Mouse (Mus musculus) adrenal gland, postnatal 25 days (tissue): Measurements from ENCODE around the gene Arl2. TPM values are rescaled to one million over a fixed set of nuclear protein-coding genes. Genes with fewer than 3 reads are reported as not detected.

Source experiments
- DNase-seq: peaks from one replicate; pipeline ENCODE4 v3.0.0; 2021; ENCODE audit warnings: mixed read lengths
- total RNA-seq: library from RNA; stranded (reverse); gene quantifications from 2 replicates; pipeline ENCODE4 v1.2.3, GENCODE M21; 2021

Gene Arl2
- total RNA-seq, 1 experiment from 2014 or later = 74.7 TPM

DNA sequence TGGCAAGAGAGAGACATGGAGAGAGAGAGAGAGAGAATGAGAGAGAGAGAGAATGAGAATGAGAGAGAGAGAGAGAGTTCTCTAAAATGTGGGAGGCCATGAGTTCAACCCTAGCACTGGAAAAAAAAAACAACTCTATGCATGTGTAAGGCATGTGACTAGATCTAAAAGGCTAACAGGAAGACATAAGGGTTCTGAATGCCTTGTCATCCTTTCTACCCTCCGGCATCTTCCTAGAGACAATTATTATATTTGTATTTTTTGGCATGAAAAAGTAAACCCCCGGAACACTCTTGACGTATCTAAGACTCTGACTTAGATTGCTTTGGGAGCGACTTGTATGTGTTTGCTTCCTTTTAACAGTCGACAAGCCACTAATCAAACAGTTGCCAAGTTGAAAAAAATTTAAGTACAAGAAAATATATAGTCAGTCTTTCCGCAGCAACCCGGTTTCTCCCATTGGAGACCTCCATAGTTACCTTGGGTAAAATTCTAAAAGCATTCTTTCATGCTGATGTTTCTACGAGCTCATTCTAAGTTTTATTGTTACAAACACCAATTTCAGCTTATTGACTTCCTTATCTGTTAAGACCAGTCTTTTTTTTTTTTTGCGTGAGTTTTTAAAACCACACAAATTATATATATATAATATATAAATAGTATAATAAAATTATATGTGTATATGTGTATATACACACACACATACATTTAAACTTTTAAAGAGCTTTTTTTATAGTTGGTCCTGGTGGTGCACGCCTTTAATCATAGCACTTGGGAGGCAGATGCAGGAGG is 14.4 kb downstream of the Arl2 start:
- DNase-seq = no peak

- no peak for DNase-seq
Observed at GRCm38 (mm10) chr19:6126289-6126688, 15.1 kb downstream of the Arl2 start.

DNA sequence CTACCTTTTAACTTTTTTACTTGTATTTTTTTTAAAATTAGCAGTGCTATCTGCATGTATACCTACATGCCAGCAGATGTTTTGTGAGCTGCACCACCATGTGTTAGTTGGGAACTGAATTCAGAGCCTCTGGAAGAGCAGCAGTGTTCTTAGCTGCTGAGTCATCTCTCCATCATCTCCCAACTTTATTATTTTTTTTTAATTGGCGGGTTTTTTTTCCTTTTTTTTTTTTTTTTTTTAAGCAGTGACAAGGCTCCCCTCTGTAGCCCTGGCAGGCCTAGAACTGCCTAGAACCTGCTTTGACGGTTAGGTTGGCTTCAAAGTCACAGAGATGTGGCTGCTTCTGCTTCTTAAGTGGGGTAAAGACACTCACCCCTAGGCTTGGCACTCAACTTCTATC is 16.4 kb downstream of the Arl2 start:
- DNase-seq = no peak

GRCm38 (mm10) chr19:6123330-6123729 is 18.0 kb downstream of the Arl2 start:
- DNase-seq = no peak

- DNase-seq = no peak
Observed at GRCm38 (mm10) chr19:6121761-6122160, 19.6 kb downstream of the Arl2 start.

- no peak for DNase-seq
Observed at GRCm38 (mm10) chr19:6118677-6119185, 22.6 kb downstream of the Arl2 start.

DNA sequence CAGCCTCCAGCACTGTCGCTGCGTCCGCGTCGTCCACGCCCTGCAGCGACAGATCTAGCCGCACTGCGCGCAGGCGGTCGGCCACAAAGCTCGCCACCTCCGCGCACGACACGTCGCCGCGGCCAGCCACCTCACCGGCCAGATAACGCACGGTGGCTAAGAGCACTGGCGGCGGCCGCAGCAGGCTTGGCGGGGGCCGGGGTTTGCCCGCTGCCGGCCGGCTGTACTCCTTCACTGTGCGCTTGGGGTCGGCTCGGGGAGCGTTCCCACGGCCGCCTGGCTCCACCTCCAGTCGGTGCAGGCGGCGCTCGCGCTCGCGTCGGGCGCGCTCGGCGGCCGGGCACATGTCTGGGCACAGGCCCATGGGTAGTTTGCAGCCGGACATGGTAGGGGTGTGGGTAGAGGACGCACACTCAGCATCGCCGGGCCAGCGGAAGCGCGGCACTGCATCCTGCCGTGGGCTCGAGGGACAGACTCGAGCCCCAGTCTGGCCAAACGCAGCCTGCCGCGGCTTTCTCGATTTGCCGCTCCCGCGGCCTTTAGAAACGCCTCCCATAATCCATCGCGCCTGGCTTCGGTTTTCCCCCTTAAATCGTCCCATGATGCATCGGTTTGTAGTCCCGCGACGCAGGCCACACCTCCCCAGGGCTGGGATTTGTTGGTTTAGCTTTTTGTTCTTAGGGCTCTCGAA is 23.2 kb downstream of the Arl2 start, which contains the start of gene Sac3d1:
Sac3d1 (minus strand) TSS at position 665 of the 691 bp plus-strand sequence.
- DNase-seq = peak; percentile 85

DNA sequence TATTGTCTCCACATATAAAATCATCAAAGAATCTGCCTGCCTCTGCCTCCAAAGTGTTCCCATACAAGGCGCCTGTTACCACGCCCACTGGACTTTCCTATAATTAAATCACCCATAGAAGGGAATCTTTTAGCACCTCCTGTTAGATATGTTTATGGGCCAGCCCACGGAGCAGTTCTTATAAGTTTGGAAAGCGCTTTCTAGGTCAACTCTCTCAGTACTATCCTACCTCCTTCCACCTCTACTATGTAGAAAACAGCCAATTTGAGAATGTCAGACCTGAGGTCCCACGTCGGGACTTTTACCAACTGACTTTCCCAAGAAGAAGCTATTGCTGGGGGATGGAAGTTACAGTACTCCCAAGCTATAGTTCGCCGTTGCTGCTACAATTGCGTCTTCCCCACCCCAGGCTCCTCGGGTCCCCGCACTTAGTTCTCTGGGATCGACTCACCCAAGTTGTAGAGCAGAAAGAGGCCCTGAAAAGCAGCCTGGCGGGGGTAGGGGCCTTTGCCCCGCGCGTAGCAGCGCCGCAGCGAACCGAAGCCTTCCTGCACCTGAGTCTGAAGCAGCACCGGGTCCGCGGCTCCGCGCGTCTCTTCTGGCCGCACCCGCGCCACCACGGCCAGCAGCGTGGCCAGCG is 23.9 kb downstream of the Arl2 start:
- DNase-seq = no peak

DNA sequence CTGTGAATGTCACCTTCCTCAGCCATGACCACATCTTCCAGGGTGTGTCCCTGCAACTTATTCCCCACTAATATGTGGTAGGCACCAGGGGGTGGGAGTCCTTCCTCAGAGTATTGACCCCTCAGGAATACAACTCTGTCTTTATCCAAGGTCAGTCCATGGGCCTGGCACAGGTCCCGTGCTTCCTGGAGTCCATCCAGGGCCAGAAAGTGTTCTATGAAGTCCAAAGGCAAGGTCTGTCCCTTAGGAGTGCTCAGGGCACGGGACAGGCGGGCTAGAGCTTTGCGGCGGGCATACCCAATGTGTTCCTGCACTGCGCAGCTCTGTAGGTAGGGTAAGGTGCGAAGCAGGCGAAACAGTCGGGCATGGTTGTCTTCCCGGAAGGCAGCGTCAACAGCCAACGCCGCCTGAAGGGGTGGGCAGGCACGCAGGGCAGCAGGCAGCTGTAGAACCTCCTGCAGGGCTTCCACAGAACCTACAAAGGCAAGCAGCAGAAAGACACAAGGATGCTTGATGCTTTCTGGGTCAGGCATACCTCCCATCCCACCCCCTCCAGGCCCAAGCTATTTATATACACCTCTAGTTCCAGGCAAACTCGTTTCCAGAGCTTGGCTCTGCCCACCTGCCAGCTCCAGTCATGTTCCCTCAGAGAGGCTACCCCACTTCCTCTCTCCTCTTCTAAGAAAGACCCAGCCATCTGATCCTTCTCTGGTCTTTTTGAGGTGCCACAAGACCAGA is 25.1 kb downstream of the Arl2 start:
- DNase-seq = peak; percentile 38

- DNase-seq = no peak
Observed at GRCm38 (mm10) chr19:6113116-6113515, 28.2 kb downstream of the Arl2 start.

GRCm38 (mm10) chr19:6105586-6105985 is 35.8 kb downstream of the Arl2 start, which contains the start of gene Naaladl1:
Gene Naaladl1, plus strand, starts transcription at chr19:6105782.
- DNase-seq = no peak

- no peak for DNase-seq
Observed at GRCm38 (mm10) chr19:6104476-6104875, 36.9 kb downstream of the Arl2 start.

DNA sequence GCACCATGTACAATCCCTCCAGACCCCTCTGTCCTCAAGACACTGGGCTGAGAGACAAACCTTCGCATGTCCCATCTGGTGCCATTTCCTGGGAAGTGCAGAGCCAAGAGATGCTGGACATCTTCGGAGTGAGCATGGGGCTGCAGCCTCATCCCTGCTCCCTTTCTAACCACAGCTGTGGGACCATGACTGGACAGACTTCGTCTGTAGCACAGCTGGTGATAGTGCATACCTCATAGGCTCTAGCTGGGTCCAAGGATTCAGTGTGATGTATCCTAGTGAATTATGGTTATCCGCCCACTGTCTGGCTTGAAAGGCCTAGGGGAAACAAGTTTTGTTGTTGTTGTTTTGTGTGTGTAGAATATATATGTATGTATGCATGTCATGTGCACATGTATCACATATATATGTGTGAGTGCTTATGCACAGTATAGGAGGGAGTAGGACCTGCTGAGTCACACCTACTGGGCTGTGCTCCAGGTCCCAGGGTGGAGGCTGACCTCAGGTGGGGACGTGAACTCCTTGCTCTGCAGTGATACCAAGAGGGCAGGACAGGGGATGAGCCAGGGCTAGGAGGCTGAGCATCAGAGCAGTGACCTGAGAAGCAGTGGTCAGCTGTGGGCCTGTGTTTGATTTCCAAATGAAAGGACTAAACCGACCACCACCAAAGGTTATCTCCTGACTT is 39.0 kb downstream of the Arl2 start:
- no peak for DNase-seq

DNA sequence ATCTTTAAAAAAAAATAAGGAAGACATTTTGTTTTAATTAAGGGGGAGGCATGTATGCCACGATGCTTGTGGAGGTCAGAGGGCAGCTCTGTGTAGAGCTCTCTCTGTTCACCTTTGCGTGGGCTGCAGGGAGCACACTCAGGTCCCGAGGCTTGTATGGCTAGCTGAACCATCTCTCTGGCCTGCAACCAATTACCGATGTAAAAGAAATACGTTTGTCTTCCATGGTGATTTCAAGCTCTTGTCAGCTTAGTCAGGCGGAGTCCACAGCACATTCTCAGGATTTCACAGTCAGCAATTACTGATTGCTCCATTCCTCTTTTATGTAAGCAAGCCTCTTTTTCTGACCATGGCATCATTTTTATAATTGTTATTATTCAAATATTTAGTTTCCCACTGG is 40.2 kb downstream of the Arl2 start:
- DNase-seq = no peak

DNA sequence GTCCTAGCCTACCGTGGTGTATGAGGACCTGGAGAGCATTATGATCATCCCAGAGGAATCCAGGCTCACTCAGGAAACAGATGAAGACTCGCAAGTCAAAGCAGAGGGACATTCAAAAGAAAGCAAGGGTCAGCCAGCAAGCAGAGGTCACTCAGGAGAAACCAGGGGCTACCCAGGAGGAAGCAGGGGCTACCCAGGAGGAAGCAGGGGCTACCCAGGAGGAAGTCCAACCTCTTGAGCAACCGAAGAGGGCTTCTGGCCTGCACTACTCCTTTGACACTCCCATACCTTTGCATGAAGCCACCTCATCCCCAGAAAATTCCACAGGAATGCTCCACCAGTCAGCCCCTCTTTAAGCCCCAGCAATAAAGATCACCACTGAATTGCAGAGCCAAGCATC is 43.5 kb downstream of the Arl2 start:
- no peak for DNase-seq

- no peak for DNase-seq
Observed at GRCm38 (mm10) chr19:6094119-6094518, 47.2 kb downstream of the Arl2 start, which contains the start of gene AC131692.1. Gene AC131692.1, plus strand, starts transcription at chr19:6094419.

DNA sequence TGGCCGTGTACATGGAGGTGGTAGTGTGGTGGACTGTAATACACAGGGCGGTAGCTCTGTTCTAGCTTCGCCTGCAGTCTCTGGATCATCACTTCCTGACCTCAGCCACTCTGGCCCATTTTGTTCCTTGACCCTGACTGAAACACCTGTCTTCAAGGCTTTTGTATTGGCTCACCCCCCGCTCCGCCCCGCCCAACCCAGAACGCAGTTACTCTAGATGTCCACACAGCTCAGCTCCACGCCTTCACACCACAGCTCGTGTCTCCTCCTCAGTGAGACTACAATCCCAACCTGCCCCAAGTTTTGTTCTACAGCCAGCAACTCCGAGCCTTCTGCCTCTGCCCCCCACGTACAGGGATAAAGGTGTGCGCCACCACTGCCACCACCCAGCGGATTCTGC is 52.5 kb downstream of the Arl2 start:
- DNase-seq = no peak

DNA sequence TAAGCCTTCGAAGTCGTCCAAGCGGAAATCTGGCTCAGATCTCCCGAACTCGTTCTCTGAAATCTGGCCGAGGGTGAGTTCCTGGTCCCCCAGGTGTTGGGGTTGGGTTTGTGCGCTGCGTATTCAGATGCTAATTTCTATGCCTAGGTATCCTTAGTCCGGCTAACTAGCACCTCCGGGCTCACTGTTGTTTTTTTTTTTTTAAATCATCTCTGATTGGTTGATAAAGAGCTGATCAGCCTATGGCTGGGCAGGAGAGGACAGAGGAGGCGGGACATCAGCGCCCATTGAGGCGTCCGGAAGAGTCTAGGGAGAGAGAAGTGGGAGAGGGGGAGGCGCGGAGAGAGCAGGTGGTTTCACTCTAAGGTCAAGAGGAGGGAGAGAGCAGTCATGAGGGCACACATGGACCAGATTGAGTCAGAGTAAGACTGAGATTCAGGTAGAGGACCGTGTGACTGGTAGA is 55.9 kb downstream of the Arl2 start:
- DNase-seq = peak; percentile 48

DNA sequence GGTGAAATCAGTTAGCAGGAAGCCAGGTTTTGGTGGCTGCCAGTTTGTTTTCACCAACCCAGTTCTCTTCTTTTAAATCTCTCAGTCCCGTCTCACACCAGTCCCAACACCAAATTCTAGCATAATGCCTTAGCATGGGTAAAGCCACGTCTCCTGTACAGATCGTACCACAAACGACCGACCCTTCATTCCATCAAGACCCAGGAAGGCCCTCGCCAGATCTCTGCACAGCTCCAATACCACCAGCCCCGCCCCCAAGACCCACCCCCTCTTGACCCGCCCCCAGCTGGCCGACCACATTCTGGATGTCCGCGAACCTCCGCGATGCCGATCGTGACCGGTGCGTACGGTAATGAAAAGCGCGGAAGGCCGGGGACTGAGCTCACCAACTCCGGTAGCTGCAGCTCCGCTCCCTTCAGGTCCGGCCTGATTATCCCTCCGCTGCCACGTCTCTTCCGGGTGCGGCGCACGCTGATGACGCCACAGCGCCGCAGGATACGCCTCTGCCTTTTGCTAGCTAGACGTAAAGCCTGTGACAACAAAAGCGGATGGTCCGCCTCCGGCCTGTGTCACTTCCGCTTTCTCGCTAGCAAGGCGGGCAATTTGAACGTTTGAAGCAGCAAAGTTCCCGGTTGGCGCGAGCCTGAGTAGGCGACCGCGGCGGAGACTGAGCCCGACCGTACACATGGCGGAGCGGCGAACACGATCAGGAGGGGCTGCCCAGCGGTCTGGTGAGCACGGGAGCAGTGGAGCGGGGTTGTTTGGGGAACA is 56.7 kb downstream of the Arl2 start, which contains the start of the genes Zfpl1 and Cdca5:
Zfpl1 (minus strand) TSS at position 479 of the 771 bp plus-strand sequence.
Cdca5 (plus strand) TSS at position 506 of the 771 bp plus-strand sequence.
- DNase-seq = peak; percentile 94
